In the genomic region with DNA sequence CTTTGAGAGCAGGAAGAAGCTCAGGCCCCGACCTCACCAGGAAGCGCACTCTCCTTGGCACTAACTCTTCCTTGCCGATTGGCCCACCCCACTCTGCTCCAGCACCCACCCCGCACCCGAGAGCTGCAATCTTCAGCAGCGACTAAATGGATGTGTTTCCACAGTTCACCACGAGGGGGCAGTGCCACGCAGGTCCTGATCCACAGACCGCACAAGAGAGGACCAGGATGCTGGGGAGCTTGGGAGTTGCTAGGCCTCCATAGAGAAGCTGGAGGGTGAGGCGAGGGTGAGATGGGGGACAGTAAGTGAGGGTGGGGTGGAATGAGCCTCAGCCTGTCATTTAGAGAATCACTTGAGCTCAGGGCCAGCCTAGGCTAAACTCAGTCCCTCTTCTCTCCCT, we compare ENCODE assay signal across 7 mouse cellular contexts. TPM values are rescaled to one million over a fixed set of nuclear protein-coding genes. Genes with fewer than 3 reads are reported as not detected.
DNase-seq lines count a peak whose midpoint lies in the region; ATAC-seq lines count a peak whose summit lies in the region.

No protein-coding gene starts in this region.

- peak overlapping the region; percentile 37 for H3K4me2 ChIP-seq in intestine, embryonic 15.5 days (replicated peaks)
- no peak overlapping the region for H3K4me2 ChIP-seq in midbrain, embryonic 11.5 days

- intact Hi-C loops in left cerebral cortex, postnatal 25 days (cut with DNase I) = loop anchor here (2.0 to 5.0 kb wide), 3 partner anchors 86 to 187 kb away; a partner anchor contains a TSS

- H3K4me3 ChIP-seq in intestine, embryonic 15.5 days (replicated peaks) = 0 out of 2 replicates have a peak overlapping the region, but pooled peaks have one; percentile 11
- H3K4me3 ChIP-seq in midbrain, embryonic 11.5 days (ENCODE audit: low read depth, low read length) = no peak overlapping the region

- H3K4me1 ChIP-seq in intestine, embryonic 15.5 days (replicated peaks) = peaks cover 23% of the 10 kb centered on the region
- peaks cover 44% of the 10 kb centered on the region for H3K4me1 ChIP-seq in midbrain, embryonic 11.5 days (ENCODE audit: control insufficient read depth, insufficient read depth, low read length)

- peak; percentile 48 for ATAC-seq in intestine, embryonic 15.5 days
- peak; percentile 5; the same call in 1 of the 2 replicates for ATAC-seq in midbrain, embryonic 11.5 days (ENCODE audit: low FRiP score)

- 2% methylated on average over 10 of the region's 10 CpGs for WGBS in intestine, embryonic 15.5 days
- 3% methylated on average over 10 of the region's 10 CpGs for WGBS in midbrain, embryonic 11.5 days

- no peak overlapping the region; the same call in 1 of the 2 replicates for H3K9ac ChIP-seq in intestine, embryonic 15.5 days
- H3K9ac ChIP-seq in midbrain, embryonic 11.5 days (ENCODE audit: low read length) = no peak overlapping the region

- no peaks in the 10 kb centered on the region for H3K36me3 ChIP-seq in intestine, embryonic 15.5 days
- H3K36me3 ChIP-seq in midbrain, embryonic 11.5 days (ENCODE audit: control insufficient read depth, insufficient read depth, low read length) = no peaks in the 10 kb centered on the region

- no peaks in the 10 kb centered on the region for H3K9me3 ChIP-seq in intestine, embryonic 15.5 days
- no peaks in the 10 kb centered on the region for H3K9me3 ChIP-seq in midbrain, embryonic 11.5 days (ENCODE audit: control insufficient read depth, low read length)

- H3K27me3 ChIP-seq in intestine, embryonic 15.5 days (replicated peaks) = no peaks in the 10 kb centered on the region
- no peaks in the 10 kb centered on the region for H3K27me3 ChIP-seq in midbrain, embryonic 11.5 days (ENCODE audit: control insufficient read depth, insufficient read depth, low read length)

- no peak overlapping the region for H3K27ac ChIP-seq in intestine, embryonic 15.5 days
- H3K27ac ChIP-seq in midbrain, embryonic 11.5 days (ENCODE audit: low read depth, low read length) = no peak overlapping the region; the same call in 1 of the 2 replicates

- DNase-seq in adrenal gland, adult (ENCODE audit: inconsistent age in 2 of 2, low spot score in 1 of 2) = peak; percentile 87 to 97
- DNase-seq in embryo, embryonic 11 days = peak; percentile 89
- DNase-seq in gastrocnemius, postnatal 4 days (ENCODE audit: low spot score in 2 of 2) = peak; percentile 74 to 85
- DNase-seq in left cerebral cortex, postnatal 25 days (ENCODE audit: low spot score in 2 of 2) = peak; percentile 90 to 93
- peak; percentile 99 for DNase-seq in midbrain, embryonic 11.5 days (ENCODE audit: low spot score, missing footprints)
- DNase-seq in right cerebral cortex, postnatal 4 days = peak; percentile 93

RNA-seq across cellular contexts. Expression of a gene that starts 11.6 kb away (rescaled TPM):
- under 1 TPM; 0.91 to 0.98 TPM for total RNA-seq in gastrocnemius, postnatal 4 days (2021)
- 1.7 and 1.8 TPM in 2 replicates for polyA plus RNA-seq in intestine, embryonic 15.5 days (2015; fragmentation: Nextera tagmentation; extraction: Ambion mirVana)
- total RNA-seq in left cerebral cortex, postnatal 25 days (2021) = 1 to 10 TPM in 1 of 2 experiments, under 1 TPM in 1; 0.78 to 1.0 TPM
- polyA plus RNA-seq in midbrain, embryonic 11.5 days (2014; fragmentation: Nextera tagmentation; extraction: Ambion mirVana) = 0.52 and 2.0 TPM in 2 replicates

RNA-seq across cellular contexts. Expression of a gene that starts 14.9 kb away (rescaled TPM):
- total RNA-seq in gastrocnemius, postnatal 4 days (2021) = under 1 TPM; 0.64 to 0.70 TPM
- polyA plus RNA-seq in intestine, embryonic 15.5 days (2015; fragmentation: Nextera tagmentation; extraction: Ambion mirVana) = 1.9 and 2.4 TPM in 2 replicates
- 1 to 10 TPM; 7.7 to 9.9 TPM for total RNA-seq in left cerebral cortex, postnatal 25 days (2021)
- 0.29 and 0.84 TPM in 2 replicates for polyA plus RNA-seq in midbrain, embryonic 11.5 days (2014; fragmentation: Nextera tagmentation; extraction: Ambion mirVana)

RNA-seq across cellular contexts. Expression of a gene that starts 35.7 kb away (rescaled TPM):
- total RNA-seq in gastrocnemius, postnatal 4 days (2021) = 10 to 100 TPM; 25.4 to 26.2 TPM
- 43.1 and 45.3 TPM in 2 replicates for polyA plus RNA-seq in intestine, embryonic 15.5 days (2015; fragmentation: Nextera tagmentation; extraction: Ambion mirVana)
- 10 to 100 TPM; 39.0 to 43.9 TPM for total RNA-seq in left cerebral cortex, postnatal 25 days (2021)
- polyA plus RNA-seq in midbrain, embryonic 11.5 days (2014; fragmentation: Nextera tagmentation; extraction: Ambion mirVana) = 29.3 and 33.5 TPM in 2 replicates

Comparison
In these comparisons a context has a peak if more than half of its experiments do, and no peak if none do; other contexts are left out.
1. RNA of a gene that starts 14.9 kb away (total RNA-seq): 7.7 to 9.9 TPM in left cerebral cortex, postnatal 25 days; 0.64 to 0.70 TPM in gastrocnemius, postnatal 4 days; every median in the first group is over 4 times any median in the second.
2. Peak in every context shown above with its lines, with median percentiles within 50 percentile points of each other: DNase-seq.